10 mouse cellular contexts compared by ENCODE assay signal in the genomic region with DNA sequence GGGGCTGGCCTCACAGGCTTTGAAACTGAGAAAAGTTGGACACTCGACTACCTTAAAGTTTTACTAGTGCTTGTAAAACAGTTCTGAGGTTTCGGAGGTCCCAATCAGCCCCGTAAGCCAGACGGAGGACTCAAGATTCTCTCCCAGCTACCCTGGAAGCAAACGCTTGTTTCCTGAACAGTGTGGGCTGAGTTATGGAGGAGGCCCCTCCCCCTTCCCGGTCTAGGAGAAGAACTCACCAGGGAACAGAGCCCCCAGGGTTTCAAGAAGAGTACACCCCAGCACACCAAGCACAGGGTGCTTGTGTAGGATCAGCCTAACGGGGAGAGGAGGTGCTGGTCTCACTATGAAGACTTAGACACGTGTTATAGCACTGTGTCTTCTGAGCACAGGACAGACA. TPM values are rescaled to one million over a fixed set of nuclear protein-coding genes. Genes with fewer than 3 reads are reported as not detected.
DNase-seq lines count a peak whose midpoint lies in the region; ATAC-seq and TF ChIP-seq lines count a peak whose summit lies in the region.
"Had no signal": no experiment of that assay in that cellular context is flagged by ENCODE, and none has a peak within 500 bp of the region (broad histone marks: within the 10 kb centered on the region; RNA-seq: fewer than 3 reads in every experiment).

No protein-coding gene starts in this region.

- peak overlapping the region; percentile 33; the same call in 1 of the 2 replicates for H3K4me2 ChIP-seq in lung, embryonic 14.5 days
- H3K4me2 ChIP-seq in neural tube, embryonic 15.5 days, result 0 out of 2 replicates have a peak overlapping the region, but pooled peaks have one; percentile 17

- intact Hi-C loops in heart, postnatal 10 days (cut with DNase I), result no loop called here

- peak; percentile 30 for DNase-seq in adrenal gland, postnatal 10 days
- no peak for DNase-seq in adrenal gland, postnatal 4 days (ENCODE audit: low spot score in 2 of 2)
- DNase-seq in lung, embryonic 14.5 days, result peak; percentile 53
- no peak for DNase-seq in lung, adult 2 months
- DNase-seq in heart, postnatal 10 days, result peak; percentile 2 to 10
- DNase-seq: cerebellum, adult 8-10 months; left cerebral cortex, postnatal 4 days had no signal

- no peaks in the 10 kb centered on the region for H3K36me3 ChIP-seq in lung, embryonic 14.5 days (ENCODE audit: insufficient read depth)
- H3K36me3 ChIP-seq in neural tube, embryonic 15.5 days, result no peaks in the 10 kb centered on the region

- no peak overlapping the region for H3K4me3 ChIP-seq in lung, embryonic 14.5 days (ENCODE audit: low read depth, low read length)
- no peak overlapping the region for H3K4me3 ChIP-seq in lung, adult 2 months (replicated peaks; ENCODE audit: extremely low read depth, low read depth, low read length)
- H3K4me3 ChIP-seq in neural tube, embryonic 15.5 days (replicated peaks), result no peak overlapping the region

- ATAC-seq in lung, embryonic 14.5 days (ENCODE audit: insufficient read depth), result 0 out of 2 replicates have a peak, but pooled peaks have one; percentile 56
- no peak for ATAC-seq in neural tube, embryonic 15.5 days (ENCODE audit: low FRiP score)
- ATAC-seq in inflammation-experienced regulatory T-cells, adult 6 months, result no peak
- no peak for ATAC-seq in cerebellum, adult (ENCODE audit: insufficient number of reproducible peaks, low FRiP score, low TSS enrichment)

- H3K27me3 ChIP-seq in lung, embryonic 14.5 days (ENCODE audit: insufficient read depth, low read length), result no peaks in the 10 kb centered on the region
- H3K27me3 ChIP-seq in neural tube, embryonic 15.5 days (replicated peaks), result no peaks in the 10 kb centered on the region

- WGBS in lung, embryonic 14.5 days, result 25% methylated on average over 8 of the region's 8 CpGs
- 37% methylated on average over 8 of the region's 8 CpGs for WGBS in lung, adult 2 months
- 30% methylated on average over 8 of the region's 8 CpGs for WGBS in neural tube, embryonic 15.5 days

- no peaks in the 10 kb centered on the region for H3K4me1 ChIP-seq in lung, embryonic 14.5 days (ENCODE audit: insufficient read depth)
- H3K4me1 ChIP-seq in lung, adult 2 months (ENCODE audit: control insufficient read depth, insufficient read depth, low read length), result no peaks in the 10 kb centered on the region
- H3K4me1 ChIP-seq in neural tube, embryonic 15.5 days, result 0 out of 2 replicates have a peak, but pooled peaks cover 7% of the 10 kb centered on the region

- H3K9me3 ChIP-seq in lung, embryonic 14.5 days (ENCODE audit: low read depth, low read length), result no peaks in the 10 kb centered on the region
- H3K9me3 ChIP-seq in neural tube, embryonic 15.5 days (replicated peaks), result no peaks in the 10 kb centered on the region

- TF ChIP-seq POLR2A in lung, adult 2 months (IDR thresholded peaks at IDR 0.05; ENCODE audit: borderline replicate concordance, extremely low read depth, low read depth, low read length), result no peak

- H3K9ac ChIP-seq in lung, embryonic 14.5 days, result peak overlapping the region; percentile 1; the same call in 1 of the 2 replicates
- H3K9ac ChIP-seq in neural tube, embryonic 15.5 days (replicated peaks), result no peak overlapping the region

- TF ChIP-seq CTCF in lung, embryonic 14.5 days (IDR thresholded peaks at IDR 0.05; ENCODE audit: low read depth), result no peak
- TF ChIP-seq CTCF in lung, adult 2 months (IDR thresholded peaks at IDR 0.05; ENCODE audit: insufficient read depth, low read length), result no peak

- no peak overlapping the region for H3K27ac ChIP-seq in lung, embryonic 14.5 days (ENCODE audit: low read depth)
- H3K27ac ChIP-seq in neural tube, embryonic 15.5 days (replicated peaks), result no peak overlapping the region

RNA-seq across cellular contexts. Expression of gene Catsper3, which starts 27.6 kb away (rescaled TPM):
- total RNA-seq in adrenal gland, postnatal 10 days (2021), result under 1 TPM in 1 of 2 experiments, not detected in 1; 0.21 TPM
- under 1 TPM in 1 of 2 experiments, not detected in 1; 0.31 TPM for total RNA-seq in adrenal gland, postnatal 4 days (2021)
- polyA plus RNA-seq in lung, embryonic 14.5 days (2014; fragmentation: Nextera tagmentation; extraction: Ambion mirVana), result 0.18 TPM in 1 of 2 replicates, not detected in the other
- polyA plus RNA-seq in lung, adult 2 months (2012; rRNA removed), result 0.19 TPM in 1 of 2 replicates, not detected in the other
- total RNA-seq in heart, postnatal 10 days (2021), result under 1 TPM in 1 of 2 experiments, not detected in 1; 0.26 TPM
- polyA plus RNA-seq in neural tube, embryonic 15.5 days (2015; fragmentation: Nextera tagmentation; extraction: Ambion mirVana), result 0.26 TPM in 1 of 2 replicates, not detected in the other
- polyA plus RNA-seq in inflammation-experienced regulatory T-cells, adult 6 months (2017; shearing (Covaris generic)), result not detected

RNA-seq across cellular contexts. Expression of gene Pcbd2, which starts 29.6 kb away (rescaled TPM):
- total RNA-seq in adrenal gland, postnatal 10 days (2021), result 10 to 100 TPM; 73.5 to 74.7 TPM
- total RNA-seq in adrenal gland, postnatal 4 days (2021), result 10 to 100 TPM; 55.0 to 56.2 TPM
- polyA plus RNA-seq in lung, embryonic 14.5 days (2014; fragmentation: Nextera tagmentation; extraction: Ambion mirVana), result 55.5 and 59.7 TPM in 2 replicates
- 29.4 and 33.0 TPM in 2 replicates for polyA plus RNA-seq in lung, adult 2 months (2012; rRNA removed)
- 10 to 100 TPM; 40.4 to 43.0 TPM for total RNA-seq in heart, postnatal 10 days (2021)
- 21.7 and 34.8 TPM in 2 replicates for polyA plus RNA-seq in neural tube, embryonic 15.5 days (2015; fragmentation: Nextera tagmentation; extraction: Ambion mirVana)
- 10 to 100 TPM in 2 of 3 experiments, 1 to 10 TPM in 1; 1.4 to 21.8 (median 11.3) TPM for polyA plus RNA-seq in inflammation-experienced regulatory T-cells, adult 6 months (2017; shearing (Covaris generic))

RNA-seq across cellular contexts. Expression of gene Txndc15, which starts 42.3 kb away (rescaled TPM):
- total RNA-seq in adrenal gland, postnatal 10 days (2021), result 10 to 100 TPM; 53.2 to 55.6 TPM
- total RNA-seq in adrenal gland, postnatal 4 days (2021), result 10 to 100 TPM; 53.9 to 54.3 TPM
- polyA plus RNA-seq in lung, embryonic 14.5 days (2014; fragmentation: Nextera tagmentation; extraction: Ambion mirVana), result 76.4 and 76.6 TPM in 2 replicates
- 37.1 and 39.1 TPM in 2 replicates for polyA plus RNA-seq in lung, adult 2 months (2012; rRNA removed)
- 10 to 100 TPM; 39.4 to 39.9 TPM for total RNA-seq in heart, postnatal 10 days (2021)
- 140 and 149 TPM in 2 replicates for polyA plus RNA-seq in neural tube, embryonic 15.5 days (2015; fragmentation: Nextera tagmentation; extraction: Ambion mirVana)
- polyA plus RNA-seq in inflammation-experienced regulatory T-cells, adult 6 months (2017; shearing (Covaris generic)), result 10 to 100 TPM; 22.4 to 29.0 (median 26.0) TPM

Comparison
In these comparisons a context has a peak if more than half of its experiments do, and no peak if none do; other contexts are left out.
1. DNase-seq: peak in adrenal gland, postnatal 10 days (single experiment), lung, embryonic 14.5 days (single experiment) and heart, postnatal 10 days (2 of 2); none in adrenal gland, postnatal 4 days (0 of 2) and lung, adult 2 months (single experiment).